Mouse (Mus musculus) NIH3T3 (cell line): ENCODE measurements at regions not wholly inside any gene's neighbourhood (a gene's known extent, or its start where the extent isn't known, plus 50 kb on each side); places are given as distances from the start of the nearest gene placed in this dataset.

Source experiments
- DNase-seq: peaks from one replicate; pipeline ENCODE4 v3.0.0-alpha.2; 2012; ENCODE audit warnings: low read depth

DNA sequence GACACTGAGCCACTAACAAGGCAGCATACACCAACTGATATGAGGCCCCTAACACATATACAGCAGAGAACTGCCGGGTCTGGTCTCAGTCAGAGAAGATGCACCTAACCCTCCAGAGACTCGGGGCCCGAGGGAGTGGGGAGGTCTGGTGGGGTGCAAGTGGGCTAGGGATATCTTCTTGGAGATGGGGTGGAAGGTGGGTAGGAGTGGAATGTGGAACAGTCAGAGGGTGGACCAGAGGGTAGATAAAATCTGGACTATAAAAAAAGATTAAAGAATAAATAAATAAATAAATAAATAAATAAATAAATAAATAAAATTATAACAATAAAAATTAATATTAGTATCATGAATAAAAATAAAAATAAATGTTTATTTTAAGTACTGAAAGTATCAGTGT lies 598.2 kb downstream of the Cenpc1 start:
- DNase-seq = no peak
